Comparison of ENCODE assay signal across 25 mouse cellular contexts in the genomic region with DNA sequence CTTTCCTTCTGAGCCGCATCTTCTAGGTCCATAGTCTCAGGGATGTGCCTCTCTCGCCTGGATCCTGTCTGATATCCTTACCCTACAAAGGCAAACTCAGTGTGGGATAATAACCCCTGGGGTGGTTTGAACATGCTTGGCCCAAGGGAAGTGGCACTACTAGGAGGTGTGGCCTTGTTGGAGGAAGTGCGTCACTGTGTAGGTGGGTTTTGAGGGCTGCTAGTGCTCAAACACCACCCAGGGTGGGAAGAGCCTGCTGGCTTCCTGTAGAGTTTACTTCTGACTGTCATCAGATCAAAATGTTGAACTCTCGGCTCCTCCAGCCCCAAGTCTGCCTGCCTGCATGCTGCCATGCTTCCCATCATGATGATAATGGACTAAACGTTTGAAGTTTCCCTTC. TPM values are rescaled to one million over a fixed set of nuclear protein-coding genes. Genes with fewer than 3 reads are reported as not detected.
DNase-seq lines count a peak whose midpoint lies in the region; TF ChIP-seq lines count a peak whose summit lies in the region.
"Had no signal": no experiment of that assay in that cellular context is flagged by ENCODE, and none has a peak within 500 bp of the region (broad histone marks: within the 10 kb centered on the region; RNA-seq: fewer than 3 reads in every experiment).

No protein-coding gene starts in this region.

- no peak overlapping the region for H3K27ac ChIP-seq in MEL (ENCODE audit: control insufficient read depth, low read depth, low read length)
- H3K27ac ChIP-seq: embryonic facial prominence, embryonic 10.5 days; embryonic facial prominence, embryonic 12.5 days; forebrain, embryonic 13.5 days; forebrain, embryonic 15.5 days had no signal

- DNase-seq in ES-CJ7 (ENCODE audit: low read depth, low spot score) (peak; percentile 52), MEL (ENCODE audit: low read depth, low spot score) (peak; percentile 10), ZHBTc4 (ENCODE audit: low read depth, low spot score) (peak; percentile 71)
- DNase-seq in cerebellum, adult 8-10 months = no peak
- DNase-seq in ovary, postnatal 36 days (ENCODE audit: low spot score) = no peak
- DNase-seq: adrenal gland, adult 2 months; adrenal gland, postnatal 10 days; adrenal gland, postnatal 25 days; cerebellum, adult 11 months; cerebellum, adult 18-20 months; cerebellum, adult 9-10 months; cerebellum, postnatal 10 days; cerebellum, postnatal 25 days; forebrain, postnatal 0 days had no signal

- no peak overlapping the region for H3K9ac ChIP-seq in MEL (ENCODE audit: control insufficient read depth, low read depth, low read length, poor library complexity, severe bottlenecking)
- H3K9ac ChIP-seq: embryonic facial prominence, embryonic 12.5 days; forebrain, embryonic 13.5 days; forebrain, embryonic 15.5 days; forebrain, postnatal 0 days had no signal

- no peaks in the 10 kb centered on the region for H3K4me1 ChIP-seq in MEL (ENCODE audit: control insufficient read depth in 1 of 2, insufficient read depth in 2 of 2, low read length in 2 of 2)
- H3K4me1 ChIP-seq: embryonic facial prominence, embryonic 12.5 days; forebrain, embryonic 13.5 days; forebrain, embryonic 15.5 days had no signal

- no peak for TF ChIP-seq EP300 in MEL (IDR thresholded peaks at IDR 0.05; ENCODE audit: low read depth in 1 of 2, low read length in 2 of 2)

- TF ChIP-seq RAD21 in MEL (IDR thresholded peaks at IDR 0.05; ENCODE audit: low read depth, low read length) = no peak

- TF ChIP-seq CTCF in MEL (IDR thresholded peaks at IDR 0.05 in 2 of 3, conservative IDR thresholded peaks at IDR 0.05 in 1 of 3; ENCODE audit: control insufficient read depth in 1 of 3, insufficient read depth in 1 of 3, low read depth in 2 of 3, low read length in 3 of 3, poor library complexity in 1 of 3, severe bottlenecking in 1 of 3) = no peak

- H3K27me3 ChIP-seq in MEL (ENCODE audit: control insufficient read depth in 1 of 2, insufficient read depth in 2 of 2, low read length in 2 of 2) = peaks cover 0 to 6% of the 10 kb centered on the region in 2 experiments; a peak in 2 of 4 replicates
- H3K27me3 ChIP-seq: embryonic facial prominence, embryonic 12.5 days; forebrain, embryonic 13.5 days; forebrain, embryonic 15.5 days had no signal

- TF ChIP-seq POLR2A in MEL (IDR thresholded peaks at IDR 0.05; ENCODE audit: control insufficient read depth in 1 of 2, insufficient read depth in 1 of 2, low read depth in 1 of 2, low read length in 2 of 2, poor library complexity in 1 of 2) = no peak

- no peak overlapping the region for H3K4me3 ChIP-seq in MEL (ENCODE audit: control insufficient read depth in 1 of 2, insufficient read depth in 1 of 2, low read depth in 2 of 2, low read length in 2 of 2)
- H3K4me3 ChIP-seq: embryonic facial prominence, embryonic 10.5 days; embryonic facial prominence, embryonic 12.5 days; forebrain, embryonic 13.5 days; forebrain, embryonic 15.5 days had no signal

- H3K79me2 ChIP-seq in MEL (ENCODE audit: control insufficient read depth, insufficient read depth, low read length, poor library complexity) = no peaks in the 10 kb centered on the region

- H3K36me3 ChIP-seq in MEL (ENCODE audit: control insufficient read depth in 1 of 2, insufficient read depth in 2 of 2, low read length in 2 of 2) = no peaks in the 10 kb centered on the region
- H3K36me3 ChIP-seq: embryonic facial prominence, embryonic 10.5 days; embryonic facial prominence, embryonic 12.5 days; forebrain, embryonic 15.5 days; G1E had no signal

- no peaks in the 10 kb centered on the region for H3K9me3 ChIP-seq in MEL (replicated peaks; ENCODE audit: insufficient read depth, low read length)
- H3K9me3 ChIP-seq: embryonic facial prominence, embryonic 10.5 days; embryonic facial prominence, embryonic 12.5 days; forebrain, embryonic 13.5 days; forebrain, embryonic 15.5 days; G1E had no signal

TF ChIP-seq in MEL, 35 proteins besides CTCF, POLR2A, EP300 and RAD21:
- no peak for TF ChIP-seq ZNF384 (IDR thresholded peaks at IDR 0.05; ENCODE audit: low read depth, low read length)

RNA-seq across cellular contexts. Expression of gene Cldn24, which starts 49.0 kb away (rescaled TPM):
- total RNA-seq in MEL (2012; rRNA removed) = not detected in 2 replicates
- not detected for polyA plus RNA-seq in MEL (2012; ENCODE audit: insufficient read depth in 1 of 2, insufficient read length in 2 of 2, low read depth in 1 of 2, low replicate concordance in 2 of 2, missing spikeins in 1 of 2)
- total RNA-seq: adrenal gland, adult 2 months; adrenal gland, postnatal 10 days; adrenal gland, postnatal 25 days; adrenal gland, postnatal 4 days; forebrain, postnatal 0 days had no signal
- polyA plus RNA-seq: adrenal gland, adult 2 months; brain, embryonic 14.5 days; C2C12; cortical plate, adult 2 months; embryonic facial prominence, embryonic 10.5 days; embryonic facial prominence, embryonic 12.5 days; embryonic facial prominence, embryonic 14.5 days; forebrain, embryonic 11.5 days; forebrain, embryonic 13.5 days; forebrain, embryonic 15.5 days; forebrain, postnatal 0 days; G1E had no signal

RNA-seq across cellular contexts. Expression of gene Cldn22, which starts 51.3 kb away (rescaled TPM):
- total RNA-seq in MEL (2012; rRNA removed) = not detected in 2 replicates
- polyA plus RNA-seq in MEL (2012; ENCODE audit: insufficient read depth in 1 of 2, insufficient read length in 2 of 2, low read depth in 1 of 2, low replicate concordance in 2 of 2, missing spikeins in 1 of 2) = not detected
- total RNA-seq: adrenal gland, postnatal 4 days; forebrain, postnatal 0 days had no signal
- polyA plus RNA-seq: brain, embryonic 14.5 days; C2C12; embryonic facial prominence, embryonic 10.5 days; embryonic facial prominence, embryonic 12.5 days; embryonic facial prominence, embryonic 14.5 days; forebrain, embryonic 11.5 days; forebrain, embryonic 13.5 days; forebrain, embryonic 15.5 days; forebrain, postnatal 0 days; G1E had no signal

RNA-seq across cellular contexts. Expression of gene Cdkn2aip, which starts 59.3 kb away (rescaled TPM):
- 12.4 and 14.1 TPM in 2 replicates for total RNA-seq in MEL (2012; rRNA removed)
- polyA plus RNA-seq in MEL (2012; ENCODE audit: insufficient read depth in 1 of 2, insufficient read length in 2 of 2, low read depth in 1 of 2, low replicate concordance in 2 of 2, missing spikeins in 1 of 2) = 100 to 1,000 TPM in 1 of 2 experiments, 10 to 100 TPM in 1; 13.5 to 101 TPM

Comparison
In these comparisons a context has a peak if more than half of its experiments do, and no peak if none do; other contexts are left out.
1. DNase-seq: peak in ES-CJ7 (single experiment), MEL (single experiment) and ZHBTc4 (single experiment); none in cerebellum, adult 8-10 months (single experiment) and ovary, postnatal 36 days (single experiment).